Mouse (Mus musculus) heart, adult 2 months (tissue): ENCODE measurements around the gene Eef1b2.

Source experiments
- CTCF ChIP-seq: fragments of 200-600 bp; IDR thresholded peaks from 2 replicates; pipeline ENCODE4 v1.8.1; 2022; ENCODE audit warnings: antibody characterized with exemption, mild to moderate bottlenecking, moderate library complexity
- EP300 ChIP-seq: fragments of 200-500 bp; IDR thresholded peaks from 2 replicates; pipeline ENCODE4 v1.6.1; 2011; ENCODE audit warnings: low read depth, low read length, control low read depth; ENCODE audit not compliant: insufficient read depth
- POLR2A ChIP-seq: fragments of 200-500 bp; IDR thresholded peaks from 2 replicates; pipeline ENCODE4 v1.6.1; 2011; ENCODE audit warnings: mild to moderate bottlenecking, low read depth, low read length, control low read depth; ENCODE audit not compliant: insufficient read depth

DNA sequence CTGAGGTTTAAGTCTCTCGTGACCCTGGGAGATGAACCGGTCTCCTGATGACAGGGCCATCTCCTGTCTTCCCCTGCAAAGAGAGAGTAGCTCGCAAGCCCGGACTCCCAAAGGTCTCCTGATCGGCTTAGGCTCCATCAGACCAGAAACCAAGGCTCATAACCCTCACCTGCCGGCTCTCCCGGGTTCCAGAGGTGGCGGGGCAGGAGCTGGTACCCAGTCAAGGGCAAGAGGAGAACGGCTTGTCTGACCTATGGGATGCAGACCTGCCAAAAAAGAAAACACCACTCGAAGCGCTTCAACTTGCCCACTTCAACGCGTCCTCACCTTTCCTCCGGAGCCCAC, 394 bp upstream of the Eef1b2 start:
- TF ChIP-seq CTCF = no peak
- no peak for TF ChIP-seq POLR2A
- no peak for TF ChIP-seq EP300
